Mouse (Mus musculus) MN1 (cell line): ENCODE data around the gene Cdh13.

Experiments used
- DNase-seq: peaks from one replicate; pipeline ENCODE4 v3.0.0-alpha.2; 2016; ENCODE audit warnings: low spot score

Gene Cdh13

GRCm38 (mm10) chr8:118381641-118382040 is 98.1 kb downstream of the Cdh13 start:
- DNase-seq: no peak

- DNase-seq: no peak
These were observed 100.8 kb downstream of the Cdh13 start for GRCm38 (mm10) chr8:118384314-118384713.

- DNase-seq: no peak
These were observed 105.9 kb downstream of the Cdh13 start for GRCm38 (mm10) chr8:118389456-118389855.

GRCm38 (mm10) chr8:118393909-118394650 is 110.5 kb downstream of the Cdh13 start:
- no peak for DNase-seq

GRCm38 (mm10) chr8:118395178-118395577 is 111.6 kb downstream of the Cdh13 start:
- DNase-seq: no peak

- no peak for DNase-seq
These were observed 121.3 kb downstream of the Cdh13 start for GRCm38 (mm10) chr8:118404836-118405235.

- no peak for DNase-seq
These were observed 123.8 kb downstream of the Cdh13 start for GRCm38 (mm10) chr8:118407322-118407721.

GRCm38 (mm10) chr8:118409396-118409795 is 125.9 kb downstream of the Cdh13 start:
- no peak for DNase-seq

GRCm38 (mm10) chr8:118410341-118410970 is 126.9 kb downstream of the Cdh13 start:
- DNase-seq: no peak

GRCm38 (mm10) chr8:118415672-118416071 is 132.1 kb downstream of the Cdh13 start:
- no peak for DNase-seq

- no peak for DNase-seq
These were observed 133.3 kb downstream of the Cdh13 start for GRCm38 (mm10) chr8:118416811-118417355.

- no peak for DNase-seq
These were observed 139.1 kb downstream of the Cdh13 start for GRCm38 (mm10) chr8:118422624-118423023.

GRCm38 (mm10) chr8:118428941-118429340 is 145.4 kb downstream of the Cdh13 start:
- DNase-seq: no peak

- DNase-seq: no peak
These were observed 148.4 kb downstream of the Cdh13 start for GRCm38 (mm10) chr8:118431731-118432440.

GRCm38 (mm10) chr8:118433553-118434180 is 150.1 kb downstream of the Cdh13 start:
- DNase-seq: no peak

- no peak for DNase-seq
These were observed 153.2 kb downstream of the Cdh13 start for GRCm38 (mm10) chr8:118436751-118437150.

GRCm38 (mm10) chr8:118437152-118437551 is 153.6 kb downstream of the Cdh13 start:
- DNase-seq: no peak

- DNase-seq: no peak
These were observed 154.3 kb downstream of the Cdh13 start for GRCm38 (mm10) chr8:118437874-118438273.

- no peak for DNase-seq
These were observed 156.3 kb downstream of the Cdh13 start for GRCm38 (mm10) chr8:118439857-118440256.

GRCm38 (mm10) chr8:118443361-118443760 is 159.8 kb downstream of the Cdh13 start:
- no peak for DNase-seq

GRCm38 (mm10) chr8:118444651-118445207 is 161.2 kb downstream of the Cdh13 start:
- no peak for DNase-seq

- DNase-seq: no peak
These were observed 163.0 kb downstream of the Cdh13 start for GRCm38 (mm10) chr8:118446516-118446915.
